Mouse (Mus musculus): ENCODE data around the gene Prps2. TPM values are rescaled to one million over a fixed set of nuclear protein-coding genes. Genes with fewer than 3 reads are reported as not detected.

The Prps2 gene
- polyA plus RNA-seq, 1 experiment from 2014 or later: 35.5 TPM

- Histone ChIP-seq H3K27me3 (ENCODE audit: control insufficient read depth, insufficient read depth, low read length) (no peaks in the 10 kb centered on the region), H3K4me1 (ENCODE audit: control insufficient read depth, insufficient read depth, low read length) (no peaks in the 10 kb centered on the region), H3K4me2 (replicated peaks; ENCODE audit: low read depth, low read length) (no peak overlapping the region), H3K9me3 (ENCODE audit: control insufficient read depth, low read length) (no peaks in the 10 kb centered on the region), H3K36me3 (ENCODE audit: control insufficient read depth, insufficient read depth, low read length) (no peaks in the 10 kb centered on the region), H3K4me3 (ENCODE audit: low read length) (no peak overlapping the region), H3K9ac (ENCODE audit: low read depth, low read length) (no peak overlapping the region), H3K27ac (ENCODE audit: low read depth, low read length) (no peak overlapping the region)
- 78% methylated on average over 4 of the region's 4 CpGs for WGBS
- no peak for ATAC-seq (ENCODE audit: low FRiP score, low TSS enrichment)
Observed at GRCm38 (mm10) chrX:167330993-167331392, 51.6 kb downstream of the Prps2 start.

DNA sequence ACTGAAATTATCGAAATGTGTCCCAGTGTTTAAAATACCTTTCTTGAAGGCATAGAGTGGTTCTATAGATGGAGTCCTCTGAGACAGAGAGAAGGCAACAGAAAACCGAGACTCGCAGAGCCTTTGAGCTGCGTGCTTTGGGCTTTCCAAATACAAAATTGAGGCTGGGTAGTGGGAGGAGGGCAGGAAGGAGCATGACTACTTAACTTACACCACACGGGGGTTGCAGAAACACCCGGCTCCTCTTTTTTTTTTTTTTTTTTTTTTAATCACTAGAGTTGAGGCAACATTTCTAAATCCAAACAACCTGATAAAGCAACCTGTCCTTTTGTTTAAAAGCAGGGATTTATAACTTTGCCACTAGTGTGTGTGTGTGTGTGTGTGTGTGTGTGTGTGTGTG is 52.1 kb downstream of the Prps2 start, which contains the start of gene Tlr7:
Tlr7 (minus strand) TSS at position 160 of the 400 bp plus-strand sequence.
- 88% methylated on average over 6 of the region's 6 CpGs for WGBS
- Histone ChIP-seq H3K36me3 (ENCODE audit: control insufficient read depth, insufficient read depth, low read length) (no peaks in the 10 kb centered on the region), H3K9me3 (ENCODE audit: control insufficient read depth, low read length) (no peaks in the 10 kb centered on the region), H3K4me2 (replicated peaks; ENCODE audit: low read depth, low read length) (no peak within 1 kb of the TSS), H3K27ac (ENCODE audit: low read depth, low read length) (no peak within 1 kb of the TSS), H3K9ac (ENCODE audit: low read depth, low read length) (no peak within 1 kb of the TSS), H3K4me3 (ENCODE audit: low read length) (no peak within 1 kb of the TSS), H3K4me1 (ENCODE audit: control insufficient read depth, insufficient read depth, low read length) (no peaks in the 10 kb centered on the region), H3K27me3 (ENCODE audit: control insufficient read depth, insufficient read depth, low read length) (no peaks in the 10 kb centered on the region)
- ATAC-seq (ENCODE audit: low FRiP score, low TSS enrichment): no peak

GRCm38 (mm10) chrX:167329620-167330019 is 52.9 kb downstream of the Prps2 start:
- H3K27me3 ChIP-seq (ENCODE audit: control insufficient read depth, insufficient read depth, low read length): no peaks in the 10 kb centered on the region
- ATAC-seq (ENCODE audit: low FRiP score, low TSS enrichment): no peak
- no peaks in the 10 kb centered on the region for H3K36me3 ChIP-seq (ENCODE audit: control insufficient read depth, insufficient read depth, low read length)
- H3K4me2 ChIP-seq (replicated peaks; ENCODE audit: low read depth, low read length): no peak overlapping the region
- H3K4me1 ChIP-seq (ENCODE audit: control insufficient read depth, insufficient read depth, low read length): no peaks in the 10 kb centered on the region
- no peak overlapping the region for H3K4me3 ChIP-seq (ENCODE audit: low read length)
- no peaks in the 10 kb centered on the region for H3K9me3 ChIP-seq (ENCODE audit: control insufficient read depth, low read length)
- WGBS: 97% methylated on average over 1 of the region's 1 CpGs
- no peak overlapping the region for H3K27ac ChIP-seq (ENCODE audit: low read depth, low read length)
- H3K9ac ChIP-seq (ENCODE audit: low read depth, low read length): no peak overlapping the region

DNA sequence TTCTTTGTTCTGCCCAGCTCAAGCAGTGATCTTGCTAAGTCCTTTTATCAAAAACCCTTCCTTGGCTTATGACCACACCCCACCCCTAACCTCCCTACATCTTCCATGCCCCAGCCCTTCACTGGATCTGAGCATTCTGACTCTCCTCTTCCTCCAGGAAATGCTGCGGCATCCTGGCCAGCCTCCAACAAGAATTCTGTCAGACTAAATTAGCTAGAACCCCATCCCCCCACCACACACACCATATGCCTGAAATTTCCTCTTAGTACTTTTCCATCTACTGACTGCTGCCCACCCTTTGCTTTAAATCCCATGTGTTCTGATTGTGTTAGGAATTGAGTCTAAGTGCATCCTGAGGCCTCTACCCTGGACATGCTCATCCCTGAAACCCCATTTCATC is 53.5 kb downstream of the Prps2 start:
- Histone ChIP-seq H3K9ac (ENCODE audit: low read depth, low read length) (no peak overlapping the region), H3K9me3 (ENCODE audit: control insufficient read depth, low read length) (no peaks in the 10 kb centered on the region), H3K36me3 (ENCODE audit: control insufficient read depth, insufficient read depth, low read length) (no peaks in the 10 kb centered on the region), H3K27me3 (ENCODE audit: control insufficient read depth, insufficient read depth, low read length) (no peaks in the 10 kb centered on the region), H3K27ac (ENCODE audit: low read depth, low read length) (no peak overlapping the region), H3K4me2 (replicated peaks; ENCODE audit: low read depth, low read length) (no peak overlapping the region), H3K4me1 (ENCODE audit: control insufficient read depth, insufficient read depth, low read length) (no peaks in the 10 kb centered on the region), H3K4me3 (ENCODE audit: low read length) (no peak overlapping the region)
- ATAC-seq (ENCODE audit: low FRiP score, low TSS enrichment): no peak
- WGBS: 68% methylated on average over 1 of the region's 1 CpGs

DNA sequence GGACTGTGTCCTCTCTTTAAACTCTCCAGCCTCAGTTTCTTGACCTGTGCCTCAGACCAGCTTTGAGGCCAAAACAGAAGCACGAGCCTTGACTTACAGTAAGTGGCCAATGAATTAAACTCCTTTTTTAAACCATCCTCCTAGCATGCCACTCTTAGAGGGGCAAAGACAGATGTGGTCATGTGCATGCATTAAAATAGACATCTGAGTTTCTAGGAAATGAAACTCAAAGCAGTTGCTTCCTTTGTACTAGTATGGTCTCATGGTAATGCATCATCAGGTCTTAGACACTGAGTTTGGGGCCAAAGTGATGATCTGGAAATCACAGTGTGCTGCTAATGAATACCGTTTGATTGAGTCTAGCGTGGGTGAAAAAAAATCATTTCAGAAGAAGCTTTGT is 54.0 kb downstream of the Prps2 start:
- 88% methylated on average over 3 of the region's 3 CpGs for WGBS

GRCm38 (mm10) chrX:167323742-167324141 is 58.8 kb downstream of the Prps2 start:
- Histone ChIP-seq H3K4me1 (ENCODE audit: control insufficient read depth, insufficient read depth, low read length) (no peaks in the 10 kb centered on the region), H3K4me2 (replicated peaks; ENCODE audit: low read depth, low read length) (no peak overlapping the region), H3K9me3 (ENCODE audit: control insufficient read depth, low read length) (no peaks in the 10 kb centered on the region), H3K4me3 (ENCODE audit: low read length) (no peak overlapping the region), H3K27me3 (ENCODE audit: control insufficient read depth, insufficient read depth, low read length) (peaks cover 5% of the 10 kb centered on the region; the same call in 1 of the 2 replicates), H3K27ac (ENCODE audit: low read depth, low read length) (no peak overlapping the region), H3K9ac (ENCODE audit: low read depth, low read length) (no peak overlapping the region), H3K36me3 (ENCODE audit: control insufficient read depth, insufficient read depth, low read length) (no peaks in the 10 kb centered on the region)
- ATAC-seq (ENCODE audit: low FRiP score, low TSS enrichment): no peak
- 53% methylated on average over 1 of the region's 1 CpGs for WGBS

More for the DNA sequence above, 54.0 kb downstream of the Prps2 start:
- no peak for ATAC-seq (ENCODE audit: low FRiP score, low TSS enrichment)
- no peaks in the 10 kb centered on the region for H3K27me3 ChIP-seq (ENCODE audit: control insufficient read depth, insufficient read depth, low read length)
- no peak overlapping the region for H3K4me3 ChIP-seq (ENCODE audit: low read length)
- H3K4me1 ChIP-seq (ENCODE audit: control insufficient read depth, insufficient read depth, low read length): no peaks in the 10 kb centered on the region
- H3K27ac ChIP-seq (ENCODE audit: low read depth, low read length): no peak overlapping the region
- H3K9me3 ChIP-seq (ENCODE audit: control insufficient read depth, low read length): no peaks in the 10 kb centered on the region
- H3K36me3 ChIP-seq (ENCODE audit: control insufficient read depth, insufficient read depth, low read length): no peaks in the 10 kb centered on the region
- no peak overlapping the region for H3K4me2 ChIP-seq (replicated peaks; ENCODE audit: low read depth, low read length)
- no peak overlapping the region for H3K9ac ChIP-seq (ENCODE audit: low read depth, low read length)

DNA sequence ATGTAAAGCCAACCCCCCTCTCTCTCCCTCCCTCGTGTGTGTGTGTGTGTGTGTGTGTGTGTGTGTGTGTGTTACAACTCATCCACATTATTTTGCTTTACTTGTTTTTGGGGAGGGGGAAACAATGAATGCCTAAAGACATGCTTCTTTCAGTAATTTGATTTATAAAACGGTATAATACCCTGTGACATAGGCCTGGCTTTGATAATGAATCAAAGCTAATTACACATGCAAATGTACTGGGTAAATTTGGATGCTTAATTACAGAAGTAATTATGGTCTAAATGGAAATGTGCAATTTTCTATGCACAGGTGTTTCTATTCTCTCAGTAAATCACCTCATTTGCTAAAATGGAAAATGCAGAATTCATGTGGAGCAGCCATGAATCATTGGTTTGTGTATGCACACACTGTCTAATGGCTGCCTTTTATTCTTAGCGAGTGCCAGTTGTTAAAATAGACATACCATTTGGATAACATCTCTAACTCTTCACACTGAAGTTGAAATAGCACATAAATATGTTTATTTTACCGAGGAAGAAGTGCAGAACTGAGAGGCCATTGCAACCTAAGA is 61.2 kb downstream of the Prps2 start:
- 68% methylated on average over 4 of the region's 4 CpGs for WGBS
- H3K27ac ChIP-seq (ENCODE audit: low read depth, low read length): no peak overlapping the region
- ATAC-seq (ENCODE audit: low FRiP score, low TSS enrichment): no peak

DNA sequence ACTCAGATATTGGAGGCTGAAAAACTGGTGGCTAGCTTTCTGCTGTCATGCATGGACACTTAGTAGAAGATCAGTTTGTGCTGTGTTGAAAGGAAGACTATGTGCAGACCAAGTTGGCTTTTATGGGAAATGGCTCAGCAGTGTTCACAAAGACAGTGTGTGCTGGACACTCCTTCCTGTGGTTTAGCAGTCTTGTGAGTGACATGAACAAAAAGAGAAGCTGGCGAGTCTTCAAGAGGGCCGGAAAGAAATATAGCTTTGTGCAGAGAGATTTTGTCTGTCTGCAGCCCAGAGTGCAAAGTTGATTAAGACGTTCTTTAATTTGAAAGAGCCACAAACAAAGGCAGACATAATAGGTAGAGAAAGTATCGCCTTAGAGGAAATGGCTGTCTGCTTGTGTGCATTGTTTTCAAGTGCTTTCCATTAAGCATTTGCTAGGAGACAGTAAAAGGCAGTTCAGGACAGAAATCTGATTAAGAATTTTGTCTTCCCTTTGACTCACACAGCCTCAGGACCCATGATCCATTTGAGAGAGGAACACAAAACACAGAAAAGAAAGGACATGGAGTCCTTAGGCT is 63.6 kb downstream of the Prps2 start:
- H3K4me3 ChIP-seq (ENCODE audit: low read length): no peak overlapping the region
- no peaks in the 10 kb centered on the region for H3K9me3 ChIP-seq (ENCODE audit: control insufficient read depth, low read length)
- H3K4me1 ChIP-seq (ENCODE audit: control insufficient read depth, insufficient read depth, low read length): no peaks in the 10 kb centered on the region
- no peak overlapping the region for H3K27ac ChIP-seq (ENCODE audit: low read depth, low read length)
- H3K27me3 ChIP-seq (ENCODE audit: control insufficient read depth, insufficient read depth, low read length): peaks cover 5% of the 10 kb centered on the region; the same call in 1 of the 2 replicates
- no peaks in the 10 kb centered on the region for H3K36me3 ChIP-seq (ENCODE audit: control insufficient read depth, insufficient read depth, low read length)
- 71% methylated on average over 4 of the region's 4 CpGs for WGBS
- ATAC-seq (ENCODE audit: low FRiP score, low TSS enrichment): no peak
- no peak overlapping the region for H3K9ac ChIP-seq (ENCODE audit: low read depth, low read length)
- H3K4me2 ChIP-seq (replicated peaks; ENCODE audit: low read depth, low read length): no peak overlapping the region

More for the DNA sequence above, 61.2 kb downstream of the Prps2 start:
- H3K9ac ChIP-seq (ENCODE audit: low read depth, low read length): no peak overlapping the region
- no peak overlapping the region for H3K4me2 ChIP-seq (replicated peaks; ENCODE audit: low read depth, low read length)
- H3K27me3 ChIP-seq (ENCODE audit: control insufficient read depth, insufficient read depth, low read length): peaks cover 5% of the 10 kb centered on the region; the same call in 1 of the 2 replicates
- no peaks in the 10 kb centered on the region for H3K4me1 ChIP-seq (ENCODE audit: control insufficient read depth, insufficient read depth, low read length)
- H3K4me3 ChIP-seq (ENCODE audit: low read length): no peak overlapping the region
- H3K36me3 ChIP-seq (ENCODE audit: control insufficient read depth, insufficient read depth, low read length): no peaks in the 10 kb centered on the region
- H3K9me3 ChIP-seq (ENCODE audit: control insufficient read depth, low read length): no peaks in the 10 kb centered on the region

DNA sequence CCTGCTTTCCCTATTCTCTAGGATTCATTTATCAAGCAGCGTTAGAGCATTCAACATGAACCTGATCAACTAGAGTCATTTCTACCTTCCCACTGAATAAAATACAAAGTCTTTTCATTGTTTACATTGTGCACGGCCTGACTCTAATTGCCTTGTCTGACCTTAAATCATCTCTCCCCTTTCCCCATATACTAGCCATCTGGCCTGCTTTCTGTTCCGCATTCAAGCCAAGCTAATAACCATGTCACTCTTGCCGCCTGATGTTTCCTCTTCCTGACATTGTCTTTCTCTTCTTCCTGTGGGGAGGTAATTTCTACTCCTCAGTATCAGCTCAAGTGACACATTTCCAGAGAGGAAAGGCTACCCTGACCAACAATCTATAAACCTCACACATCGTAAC is 66.8 kb downstream of the Prps2 start:
- Histone ChIP-seq H3K4me1 (ENCODE audit: control insufficient read depth, insufficient read depth, low read length) (no peaks in the 10 kb centered on the region), H3K9me3 (ENCODE audit: control insufficient read depth, low read length) (no peaks in the 10 kb centered on the region), H3K27ac (ENCODE audit: low read depth, low read length) (no peak overlapping the region), H3K36me3 (ENCODE audit: control insufficient read depth, insufficient read depth, low read length) (no peaks in the 10 kb centered on the region), H3K4me2 (replicated peaks; ENCODE audit: low read depth, low read length) (no peak overlapping the region), H3K27me3 (ENCODE audit: control insufficient read depth, insufficient read depth, low read length) (peaks cover 5% of the 10 kb centered on the region; the same call in 1 of the 2 replicates), H3K4me3 (ENCODE audit: low read length) (no peak overlapping the region), H3K9ac (ENCODE audit: low read depth, low read length) (no peak overlapping the region)
- WGBS: 51% methylated on average over 5 of the region's 5 CpGs
- ATAC-seq (ENCODE audit: low FRiP score, low TSS enrichment): no peak
